Mouse (Mus musculus) hindbrain, embryonic 15.5 days (tissue): Measurements from ENCODE around the gene Ostc. TPM values are rescaled to one million over a fixed set of nuclear protein-coding genes. Genes with fewer than 3 reads are reported as not detected.

ENCODE experiments used
- ATAC-seq: fragments of 200-750 bp; cut with Nextera tagmentation; 2 replicates; pipeline ENCODE4 v1.8.0; 2017; ENCODE audit warnings: low read depth, moderate number of reproducible peaks, moderate TSS enrichment; ENCODE audit not compliant: low FRiP score
- H3K27ac ChIP-seq: fragments of 300-500 bp; sonication (generic); replicated peaks from 2 replicates; pipeline ENCODE4 v1.5.1; 2015; ENCODE audit warnings: mild to moderate bottlenecking, inconsistent platforms
- H3K27me3 ChIP-seq: fragments of 300-500 bp; sonication (generic); 2 replicates; pipeline ENCODE4 v1.6.1; 2015; ENCODE audit warnings: control low read depth, inconsistent platforms
- H3K36me3 ChIP-seq: fragments of 300-500 bp; sonication (generic); 2 replicates; pipeline ENCODE4 v1.6.1; 2015; ENCODE audit warnings: control low read depth, inconsistent platforms
- H3K4me1 ChIP-seq: fragments of 300-500 bp; sonication (generic); replicated peaks from 2 replicates; pipeline ENCODE4 v1.6.1; 2015; ENCODE audit warnings: control low read depth, inconsistent platforms
- H3K4me2 ChIP-seq: fragments of 300-500 bp; sonication (generic); 2 replicates; pipeline ENCODE4 v1.6.1; 2015; ENCODE audit warnings: moderate library complexity, mild to moderate bottlenecking, inconsistent platforms
- H3K4me3 ChIP-seq: fragments of 300-500 bp; sonication (generic); 2 replicates; pipeline ENCODE4 v1.5.1; 2015; ENCODE audit warnings: mild to moderate bottlenecking, inconsistent platforms
- H3K9ac ChIP-seq: fragments of 300-500 bp; sonication (generic); 2 replicates; pipeline ENCODE4 v1.6.1; 2015; ENCODE audit warnings: inconsistent platforms
- H3K9me3 ChIP-seq: fragments of 300-500 bp; sonication (generic); 2 replicates; pipeline ENCODE4 v1.6.1; 2016; ENCODE audit warnings: control low read depth, inconsistent platforms
- WGBS: fragments of 180-500 bp; shearing (Covaris S2); methylation state at CpG from one replicate; pipeline ENCODE4 v1.1.7; 2015; 5-methylcytosine and 5-hydroxymethylcytosine counted together
- polyA plus RNA-seq: library from polyadenylated mRNA; unstranded; fragments of >200 nt; fragmentation: Nextera tagmentation; extraction: Ambion mirVana; gene quantifications from 2 replicates; pipeline ENCODE4 v1.2.1, GENCODE M21; 2015

Gene Ostc
- polyA plus RNA-seq, 1 experiment from 2014 or later: 192 TPM

DNA sequence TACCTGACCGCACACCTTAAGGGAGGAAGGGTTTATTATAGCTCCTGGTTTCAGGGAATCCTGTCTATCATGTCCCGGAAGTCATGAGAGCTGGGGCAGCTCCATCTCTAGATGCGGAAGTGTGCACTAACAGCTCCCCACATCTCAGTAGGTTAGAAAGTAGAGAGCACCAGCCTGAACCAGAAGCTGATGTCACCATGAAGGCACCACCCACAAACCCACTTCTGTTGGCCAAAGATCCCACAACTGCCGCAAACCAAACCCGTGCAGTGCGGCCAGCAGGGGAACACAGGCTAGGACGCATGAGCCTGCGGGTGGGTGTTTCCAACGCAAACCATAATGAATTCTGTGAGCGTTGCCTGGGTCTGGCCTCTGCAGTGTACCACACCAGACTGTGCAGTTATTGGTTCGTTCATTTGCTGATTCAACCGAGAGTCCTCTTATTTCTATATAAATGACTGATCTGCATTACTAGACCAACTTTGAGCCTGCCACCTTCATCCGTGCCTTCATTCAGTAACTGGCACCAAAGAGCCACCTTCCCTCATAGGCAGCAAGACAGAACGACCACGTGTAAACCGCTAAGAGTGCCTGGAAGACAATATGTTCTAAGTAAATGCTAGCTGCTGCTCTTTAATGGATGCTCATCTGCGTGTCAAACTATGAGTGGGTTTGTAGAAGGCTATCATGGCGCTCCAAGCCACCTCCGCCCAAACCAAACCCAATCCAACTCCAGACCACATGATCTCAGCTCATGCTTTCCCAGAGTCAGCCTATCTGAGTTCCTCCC lies 31.4 kb downstream of the Ostc start:
- H3K27me3 ChIP-seq: no peaks in the 10 kb centered on the region
- no peaks in the 10 kb centered on the region for H3K4me1 ChIP-seq
- no peaks in the 10 kb centered on the region for H3K9me3 ChIP-seq
- WGBS: 95% methylated on average over 19 of the region's 19 CpGs
- no peak overlapping the region for H3K9ac ChIP-seq
- no peak overlapping the region for H3K27ac ChIP-seq
- H3K36me3 ChIP-seq: no peaks in the 10 kb centered on the region
- H3K4me2 ChIP-seq: no peak overlapping the region
- ATAC-seq: no peak
- H3K4me3 ChIP-seq: no peak overlapping the region

GRCm38 (mm10) chr3:130671291-130671690 lies 38.0 kb downstream of the Ostc start:
- Histone ChIP-seq H3K9ac (no peak overlapping the region), H3K9me3 (no peaks in the 10 kb centered on the region), H3K27ac (no peak overlapping the region), H3K27me3 (no peaks in the 10 kb centered on the region), H3K36me3 (no peaks in the 10 kb centered on the region), H3K4me2 (no peak overlapping the region), H3K4me3 (no peak overlapping the region), H3K4me1 (no peaks in the 10 kb centered on the region)
- 47% methylated on average over 14 of the region's 14 CpGs for WGBS
- no peak for ATAC-seq

GRCm38 (mm10) chr3:130662496-130662895 lies 46.7 kb downstream of the Ostc start:
- Histone ChIP-seq H3K36me3 (no peaks in the 10 kb centered on the region), H3K9me3 (no peaks in the 10 kb centered on the region), H3K27me3 (no peaks in the 10 kb centered on the region), H3K4me2 (no peak overlapping the region), H3K27ac (no peak overlapping the region), H3K4me3 (no peak overlapping the region), H3K4me1 (no peaks in the 10 kb centered on the region), H3K9ac (no peak overlapping the region)
- ATAC-seq: no peak
- WGBS: 93% methylated on average over 3 of the region's 3 CpGs

DNA sequence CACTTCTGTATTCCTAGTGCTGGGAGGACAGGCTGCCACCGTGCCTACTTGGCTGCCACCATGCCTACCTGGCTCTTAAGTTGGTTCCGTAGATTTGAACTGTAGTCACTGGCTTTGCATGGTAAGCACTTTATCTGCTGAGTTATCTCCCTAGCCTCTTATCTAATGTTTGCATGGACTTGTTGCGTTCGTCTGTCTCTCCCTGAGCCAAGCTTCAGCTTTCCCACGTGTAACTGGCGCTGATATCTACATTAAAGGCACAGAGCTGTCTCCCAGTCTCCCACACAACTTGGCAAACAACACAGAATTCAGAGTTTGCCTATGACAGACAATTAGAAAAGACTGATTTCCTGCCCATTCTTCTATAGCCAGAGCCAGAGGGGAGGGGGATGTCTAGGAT lies 48.6 kb downstream of the Ostc start:
- Histone ChIP-seq H3K9me3 (no peaks in the 10 kb centered on the region), H3K9ac (no peak overlapping the region), H3K27ac (no peak overlapping the region), H3K27me3 (no peaks in the 10 kb centered on the region), H3K36me3 (no peaks in the 10 kb centered on the region), H3K4me3 (no peak overlapping the region), H3K4me1 (no peaks in the 10 kb centered on the region), H3K4me2 (no peak overlapping the region)
- ATAC-seq: no peak
- WGBS: 86% methylated on average over 6 of the region's 6 CpGs

DNA sequence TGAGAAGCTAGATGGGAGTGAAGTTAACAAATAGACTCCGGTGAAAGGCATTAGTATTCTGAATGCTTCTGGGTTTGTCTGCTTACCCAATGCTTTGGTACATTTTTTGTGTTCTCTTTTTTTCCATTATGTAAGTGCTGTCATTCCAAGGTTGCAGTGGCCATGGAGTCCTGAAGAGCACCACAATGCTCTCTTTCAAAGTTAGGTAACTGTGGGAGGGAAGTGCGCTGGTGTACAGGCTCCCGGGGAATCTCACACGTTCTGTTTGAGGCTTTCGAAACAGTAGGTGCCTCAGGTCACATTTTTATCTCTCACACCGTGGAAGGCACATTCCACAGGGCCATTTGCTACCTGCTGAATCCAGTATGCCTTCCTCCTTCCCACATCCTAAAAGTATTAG lies 59.7 kb downstream of the Ostc start:
- no peak overlapping the region for H3K9ac ChIP-seq
- H3K9me3 ChIP-seq: no peaks in the 10 kb centered on the region
- H3K4me3 ChIP-seq: no peak overlapping the region
- no peaks in the 10 kb centered on the region for H3K36me3 ChIP-seq
- no peak for ATAC-seq
- WGBS: 47% methylated on average over 6 of the region's 6 CpGs
- H3K27me3 ChIP-seq: no peaks in the 10 kb centered on the region
- H3K4me1 ChIP-seq: no peaks in the 10 kb centered on the region
- H3K4me2 ChIP-seq: no peak overlapping the region
- no peak overlapping the region for H3K27ac ChIP-seq

GRCm38 (mm10) chr3:130646110-130646810 lies 63.0 kb downstream of the Ostc start:
- no peak overlapping the region for H3K9ac ChIP-seq
- H3K4me1 ChIP-seq: no peaks in the 10 kb centered on the region
- no peaks in the 10 kb centered on the region for H3K36me3 ChIP-seq
- no peaks in the 10 kb centered on the region for H3K27me3 ChIP-seq
- no peak overlapping the region for H3K27ac ChIP-seq
- no peak for ATAC-seq
- H3K9me3 ChIP-seq: no peaks in the 10 kb centered on the region
- no peak overlapping the region for H3K4me3 ChIP-seq
- H3K4me2 ChIP-seq: no peak overlapping the region
- WGBS: 77% methylated on average over 11 of the region's 11 CpGs

Other genes with a start within 250 kb of the Ostc start
- not detected in 2 replicates for gene Etnppl, start 92.0 kb downstream of the Ostc start, polyA plus RNA-seq
- 511 and 568 TPM in 2 replicates for gene Rpl34, start 21.0 kb upstream of the Ostc start, polyA plus RNA-seq